Mouse (Mus musculus) thymus, postnatal 14 days (tissue): ENCODE data around the gene Plb1.
A peak's percentile ranks its signal among the peaks of the same experiment; 100 is the strongest.

Source experiments
- DNase-seq: peaks from one replicate; pipeline ENCODE4 v3.0.0; 2021

The Plb1 gene

DNA sequence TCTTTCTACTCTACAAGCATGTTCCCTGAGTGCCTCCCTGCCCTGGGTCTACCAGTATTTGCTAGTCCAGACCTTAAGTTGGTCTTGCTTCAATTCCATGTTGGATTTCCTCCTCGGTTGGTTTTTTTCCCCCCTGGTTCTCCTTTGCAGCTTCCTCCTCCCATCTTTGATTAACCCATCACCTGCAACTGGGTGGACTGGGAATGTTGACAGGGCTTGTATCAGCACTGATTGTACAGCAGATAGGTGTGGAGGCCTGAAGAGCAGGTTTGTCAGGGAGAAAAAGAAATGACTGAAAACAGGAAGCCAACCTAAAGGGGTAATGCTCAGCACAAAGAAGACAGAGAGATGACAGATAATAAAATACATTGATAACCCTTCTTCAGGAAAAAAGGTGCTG, 104.8 kb downstream of the Plb1 start:
- DNase-seq = no peak

DNA sequence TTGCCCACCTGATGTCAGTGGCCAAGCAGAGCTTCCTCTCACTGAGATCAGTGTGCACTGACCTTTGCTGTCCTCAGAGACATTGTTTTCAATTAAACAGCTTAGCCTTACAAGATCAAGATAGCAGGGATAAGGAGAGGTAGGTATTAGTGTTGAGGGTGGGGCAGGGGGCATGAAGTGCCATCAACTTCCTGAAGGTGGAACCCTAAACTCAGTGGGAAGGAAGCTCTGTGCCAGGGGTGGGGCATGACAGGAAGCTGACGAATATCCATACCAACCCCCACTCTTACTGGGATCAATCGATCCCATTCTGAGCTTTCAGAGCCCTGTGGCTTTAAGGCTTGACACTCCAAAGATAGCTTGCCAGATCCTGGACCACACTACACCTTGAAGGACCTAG, 105.8 kb downstream of the Plb1 start:
- peak; percentile 41 for DNase-seq

DNA sequence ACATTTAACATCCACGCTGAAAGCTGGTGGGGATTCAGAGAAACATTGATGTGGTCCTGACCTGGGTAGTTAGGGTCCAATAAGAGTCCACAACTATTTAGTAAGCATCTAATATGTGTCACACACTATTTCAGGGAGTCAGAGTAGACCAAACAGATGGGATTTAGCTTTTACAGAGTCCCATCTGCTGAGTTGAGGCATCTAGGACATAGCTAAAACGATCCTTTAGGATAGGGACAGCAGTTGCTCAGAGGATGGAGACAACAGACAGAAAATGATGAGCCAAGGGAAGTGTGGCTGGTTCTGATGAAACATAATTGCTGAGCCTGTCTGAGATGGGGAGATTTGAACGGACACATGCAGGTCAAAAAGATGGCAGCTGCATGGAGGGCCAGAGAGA, 106.3 kb downstream of the Plb1 start:
- no peak for DNase-seq

DNA sequence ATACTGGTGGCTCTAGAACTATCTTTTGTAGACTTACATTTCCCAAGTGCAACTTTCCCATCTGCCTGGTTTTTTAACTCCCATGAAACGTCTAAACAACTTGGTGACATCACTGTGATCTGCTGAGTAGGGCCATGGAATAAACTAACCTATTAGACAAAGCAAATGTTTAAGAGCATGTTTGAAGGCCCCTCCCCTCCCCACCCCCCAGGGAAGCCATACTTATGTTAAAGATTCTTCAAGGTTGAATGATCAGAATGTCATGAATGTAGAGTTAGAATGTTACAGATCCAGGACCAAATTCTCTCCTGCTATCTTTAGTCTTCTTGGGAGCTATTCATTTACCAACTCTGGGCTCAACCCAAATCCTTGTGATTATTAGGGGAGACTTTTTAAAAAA, 107.7 kb downstream of the Plb1 start:
- DNase-seq = no peak

DNA sequence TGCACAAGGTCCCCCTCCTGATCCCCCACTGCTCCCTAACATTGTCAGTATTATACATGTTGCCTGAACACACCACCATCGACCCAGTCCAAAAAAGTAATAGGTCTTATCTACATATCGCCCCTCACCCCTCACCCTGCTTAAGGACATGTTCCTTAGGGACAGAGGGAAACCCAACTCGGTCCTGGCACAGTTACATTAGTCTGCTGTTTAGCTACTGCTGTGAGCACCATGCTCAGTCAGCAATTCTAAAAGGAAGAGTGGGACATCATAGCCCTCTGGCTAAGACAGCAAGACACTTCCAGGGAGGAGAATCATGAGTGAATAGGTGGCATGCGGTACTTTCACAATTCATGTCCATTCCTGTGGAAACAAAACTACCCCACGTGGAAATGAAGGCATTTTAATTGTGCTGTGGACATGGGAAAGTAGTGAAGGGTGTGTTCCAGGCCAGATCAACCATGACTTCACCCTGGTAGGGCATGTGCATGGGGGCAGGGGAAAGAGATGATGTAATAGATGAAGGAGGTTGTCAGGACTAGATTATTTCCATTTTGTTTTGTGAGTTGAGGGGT, 110.3 kb downstream of the Plb1 start:
- no peak for DNase-seq

DNA sequence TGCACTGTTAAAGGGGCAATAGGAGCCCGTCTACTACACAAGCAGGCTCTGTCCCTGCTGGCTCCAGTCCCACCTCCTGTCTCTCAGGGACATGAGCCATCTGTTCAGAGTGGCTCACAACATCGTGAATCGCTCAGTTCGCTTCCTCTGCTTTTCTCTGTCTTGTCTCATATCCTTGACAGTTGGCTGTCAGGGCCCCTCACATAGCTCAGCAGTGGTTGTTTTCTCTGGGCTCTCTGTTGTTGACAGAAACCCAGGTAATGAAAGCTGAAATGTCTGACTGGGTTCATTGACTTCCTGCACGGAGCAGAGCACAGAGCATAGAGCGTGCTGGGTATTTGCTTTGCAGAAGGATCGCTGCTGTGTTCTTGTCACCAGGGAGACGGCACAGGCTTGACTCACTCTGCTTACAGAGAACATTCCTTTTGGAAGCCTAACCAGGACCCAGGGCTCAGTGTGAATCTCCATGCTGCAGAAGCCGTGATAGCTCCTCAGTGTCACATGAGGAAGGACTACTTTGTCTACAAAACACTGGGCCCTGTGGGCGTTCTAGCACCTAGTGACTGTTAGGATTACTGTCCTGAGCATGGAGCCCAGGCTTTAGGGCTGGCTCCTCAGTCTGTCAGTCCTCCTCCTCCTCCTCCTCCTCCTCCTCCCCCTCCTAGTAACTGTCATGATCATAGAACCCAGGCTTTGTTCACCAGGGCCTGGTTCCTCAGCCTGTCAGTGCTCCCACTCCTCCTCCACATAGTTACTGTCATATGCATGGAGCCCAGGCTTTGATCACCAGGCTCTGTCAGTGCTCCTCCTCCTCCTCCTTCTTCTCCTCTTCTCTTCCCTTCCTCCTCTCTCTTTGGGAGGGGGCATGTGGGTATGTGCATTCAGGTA, 113.8 kb downstream of the Plb1 start:
- no peak for DNase-seq

DNA sequence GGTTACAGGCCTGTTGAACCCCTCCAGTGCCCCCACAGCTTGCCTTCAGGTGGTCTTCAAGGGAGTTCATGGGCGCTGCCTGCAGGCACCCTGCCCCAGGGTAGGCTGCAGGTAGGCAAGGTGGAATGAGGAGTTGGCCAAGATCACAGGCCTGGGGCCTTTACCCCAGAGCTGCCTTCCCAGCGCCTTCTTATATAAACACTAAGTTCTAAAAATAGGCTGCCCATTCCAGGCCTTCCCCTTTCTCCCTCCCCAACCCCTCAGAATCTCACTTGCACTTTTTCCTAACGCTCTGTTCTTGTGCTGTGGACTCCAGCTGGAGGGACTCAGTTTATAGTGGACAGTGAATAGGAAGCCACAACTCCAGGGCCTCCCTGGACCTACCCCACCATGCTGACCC, 117.2 kb downstream of the Plb1 start:
- DNase-seq = no peak

DNA sequence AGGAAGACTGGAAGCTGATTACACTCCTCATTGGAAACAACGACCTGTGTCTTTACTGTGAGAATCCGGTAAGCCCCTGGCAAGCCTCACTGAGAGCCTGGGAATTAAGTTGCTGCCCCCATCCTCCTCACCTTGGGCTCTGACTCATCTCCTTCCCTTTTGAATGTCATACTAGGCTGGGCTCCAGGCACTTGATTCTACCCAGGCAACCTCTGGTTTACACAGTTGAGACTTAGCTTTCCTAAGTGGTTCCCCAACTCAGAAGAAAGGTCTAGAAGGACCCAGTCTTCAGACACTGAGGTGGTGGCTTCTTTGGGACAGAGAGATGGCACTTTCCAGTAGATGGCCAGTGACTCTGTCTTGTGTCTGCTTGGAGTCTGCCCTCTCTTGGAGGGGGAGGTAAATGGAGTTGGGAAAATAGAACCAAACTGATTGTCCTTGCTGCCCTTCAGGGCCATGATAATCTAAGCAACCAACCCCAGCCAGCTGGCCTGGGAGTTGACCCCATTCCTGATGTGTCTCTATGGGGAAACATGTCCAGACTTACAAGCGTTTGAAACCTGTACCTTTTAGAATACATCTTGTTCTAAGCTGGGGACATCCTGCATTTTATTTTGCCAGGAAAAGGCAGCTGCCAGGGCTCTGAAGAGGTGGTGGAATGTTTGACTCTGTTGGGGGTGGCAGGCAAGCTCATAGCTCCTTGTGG, 118.2 kb downstream of the Plb1 start:
- DNase-seq = no peak

DNA sequence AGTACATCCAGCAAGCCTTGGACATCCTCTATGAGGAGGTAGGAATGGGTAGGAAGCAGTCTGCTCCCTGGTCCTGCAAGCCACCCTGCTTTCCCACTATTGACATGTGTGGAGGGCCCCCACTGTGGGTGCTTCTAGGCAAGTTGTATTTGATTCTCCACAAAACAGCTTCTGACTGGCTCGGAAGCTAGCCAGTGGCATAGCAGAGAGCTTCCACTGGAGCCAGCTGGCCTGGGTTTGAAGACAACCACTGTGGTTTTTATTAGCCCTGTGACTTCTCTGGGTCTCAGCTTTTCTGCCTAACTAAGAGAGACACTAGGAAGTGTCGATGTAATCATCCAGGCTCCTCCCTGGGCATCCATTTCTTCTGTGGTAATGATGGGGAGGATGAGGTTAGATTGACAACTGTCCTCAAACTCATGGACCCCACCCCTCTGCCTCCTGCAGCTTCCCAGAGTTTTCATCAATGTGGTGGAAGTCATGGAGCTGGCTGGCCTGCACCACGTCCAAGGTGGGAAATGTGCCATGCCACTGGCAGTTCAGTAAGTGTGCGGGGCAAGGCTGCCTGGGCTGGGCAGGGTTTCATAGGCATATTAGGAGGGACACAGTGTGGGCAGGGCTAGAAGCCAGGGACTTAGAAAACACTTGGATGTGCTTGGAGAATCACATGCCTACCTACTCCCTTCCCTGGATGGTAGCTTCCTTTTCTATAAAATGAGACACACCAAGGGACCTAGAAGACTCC, 119.4 kb downstream of the Plb1 start:
- DNase-seq = no peak

DNA sequence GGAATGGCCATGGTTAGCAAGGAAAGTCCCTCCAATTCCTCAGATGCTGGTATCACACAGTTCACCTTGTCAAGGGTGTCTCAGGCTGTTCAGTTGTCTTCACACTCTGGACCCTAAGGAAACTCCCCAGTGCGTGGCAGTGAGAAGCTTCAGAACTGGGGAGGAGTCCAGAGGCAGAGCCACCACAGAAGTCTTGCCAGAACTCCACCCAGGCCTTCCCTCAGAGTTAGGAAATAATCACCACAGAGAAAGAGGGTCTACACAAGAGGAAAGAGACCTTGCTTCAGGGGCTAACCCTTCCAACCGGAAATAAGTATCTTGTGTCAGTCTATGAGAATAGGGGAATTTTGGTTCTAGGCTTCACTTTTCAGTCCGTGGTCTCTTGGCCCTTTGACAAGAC, 120.3 kb downstream of the Plb1 start:
- no peak for DNase-seq

DNA sequence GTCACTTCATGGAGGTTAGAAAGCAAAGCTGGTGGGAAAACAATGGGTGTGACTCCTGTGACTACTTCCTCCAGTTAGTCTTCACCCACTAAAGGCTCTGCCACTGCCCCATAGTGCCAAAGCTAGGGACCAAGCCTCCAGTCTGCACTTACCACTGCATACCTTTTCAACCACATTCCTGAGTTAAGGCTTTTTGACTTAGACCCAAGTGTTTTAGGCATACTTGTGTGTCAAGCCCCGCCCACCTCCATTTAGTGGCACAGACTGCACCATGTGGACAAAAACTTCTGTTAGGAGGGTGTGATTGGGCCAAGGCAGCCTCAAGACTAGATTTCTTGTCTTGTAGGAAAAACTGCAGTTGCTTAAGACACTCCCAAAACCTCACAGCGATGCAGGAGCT, 120.8 kb downstream of the Plb1 start:
- DNase-seq = no peak

DNA sequence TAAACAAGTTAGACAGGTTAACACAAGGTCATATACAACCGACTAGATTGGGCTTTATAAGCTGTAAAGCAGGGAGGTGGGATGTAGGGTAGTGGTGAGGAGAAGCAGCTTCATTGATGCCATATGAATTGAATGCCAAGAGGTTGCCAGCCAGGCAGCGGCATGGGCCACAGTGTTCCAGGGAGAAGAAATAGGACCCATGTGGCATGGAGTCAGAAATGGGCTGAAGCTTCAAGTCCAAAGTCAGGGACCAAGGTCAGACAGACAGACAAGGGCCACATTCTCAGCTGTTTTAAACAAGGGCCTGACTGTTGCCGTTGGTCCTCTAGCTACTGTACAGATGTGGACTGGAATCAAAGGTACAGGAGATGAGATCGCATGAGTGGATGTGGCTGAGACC, 128.0 kb downstream of the Plb1 start:
- no peak for DNase-seq

DNA sequence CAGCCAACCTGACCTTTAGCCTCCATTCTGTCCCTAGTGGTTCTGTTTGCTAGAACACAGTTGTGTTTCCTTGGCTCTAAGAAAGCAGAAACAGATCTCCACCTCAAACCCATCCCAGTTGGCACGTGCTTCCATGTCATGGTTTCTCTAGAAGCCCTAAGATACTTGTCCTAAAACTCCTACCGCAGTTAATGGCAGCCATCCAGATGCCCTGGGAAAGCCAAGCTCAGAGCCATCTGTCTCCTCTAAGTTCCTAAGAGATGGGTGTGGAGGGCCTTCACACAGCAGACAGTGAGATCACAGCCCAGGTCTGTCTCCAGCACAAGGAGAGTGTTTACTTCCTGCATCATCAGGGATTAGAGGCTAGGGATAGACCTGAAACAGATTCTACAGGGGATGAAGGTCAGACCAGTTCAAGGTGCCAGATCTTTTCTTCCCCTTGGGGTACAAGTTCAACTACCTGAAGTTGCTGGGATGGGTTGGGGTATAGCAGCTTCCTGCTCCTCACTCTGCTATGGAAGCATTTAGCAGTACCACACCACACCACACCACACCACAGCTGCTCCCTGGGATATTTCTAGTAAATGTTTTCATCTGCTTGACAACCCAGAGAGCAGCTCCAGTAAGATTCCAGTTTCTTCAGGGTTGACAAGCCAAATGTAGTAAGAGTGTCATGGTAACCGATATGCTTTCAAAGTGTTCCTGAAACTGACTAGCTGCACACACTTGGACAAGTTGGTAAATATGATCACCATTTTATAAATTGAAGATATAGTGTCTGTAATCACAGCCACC, 129.1 kb downstream of the Plb1 start:
- DNase-seq = no peak

DNA sequence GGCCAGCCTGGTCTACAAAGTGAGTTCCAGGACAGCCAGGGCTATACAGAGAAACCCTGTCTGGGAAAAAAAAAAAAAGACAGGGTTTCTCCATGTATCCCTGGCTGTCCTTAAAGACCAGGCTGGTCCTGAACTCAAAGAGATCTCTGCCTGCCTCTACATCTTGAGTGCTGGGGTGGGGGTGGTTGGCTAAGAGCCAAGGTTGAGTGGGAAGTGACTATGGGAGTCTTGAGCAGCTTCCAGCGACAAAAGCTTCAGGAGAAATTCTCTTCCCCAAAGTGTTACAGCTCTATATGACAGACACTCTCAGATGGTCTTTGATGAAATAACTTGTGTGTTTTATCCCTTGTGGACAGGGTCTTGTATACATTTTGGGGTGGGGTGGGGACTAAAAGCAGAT, 136.9 kb downstream of the Plb1 start:
- DNase-seq = no peak

DNA sequence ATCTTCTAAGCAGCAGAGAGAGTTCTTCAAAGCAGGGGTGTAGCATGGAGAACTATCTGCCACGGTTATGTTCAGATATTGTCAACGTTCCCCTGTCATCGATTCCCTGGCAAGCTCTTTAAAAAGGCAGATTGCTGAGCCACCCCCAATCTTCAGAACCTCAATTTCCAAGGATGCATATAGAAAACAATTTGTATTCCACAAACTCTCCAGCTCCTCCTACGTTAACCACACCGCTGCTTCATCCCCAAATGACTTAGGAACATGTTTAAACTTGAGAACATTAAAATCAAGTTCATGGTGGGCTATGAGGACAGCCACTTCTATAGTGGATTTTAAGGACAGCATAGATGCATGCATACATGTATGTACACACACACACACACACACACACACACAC, 138.7 kb downstream of the Plb1 start:
- no peak for DNase-seq

DNA sequence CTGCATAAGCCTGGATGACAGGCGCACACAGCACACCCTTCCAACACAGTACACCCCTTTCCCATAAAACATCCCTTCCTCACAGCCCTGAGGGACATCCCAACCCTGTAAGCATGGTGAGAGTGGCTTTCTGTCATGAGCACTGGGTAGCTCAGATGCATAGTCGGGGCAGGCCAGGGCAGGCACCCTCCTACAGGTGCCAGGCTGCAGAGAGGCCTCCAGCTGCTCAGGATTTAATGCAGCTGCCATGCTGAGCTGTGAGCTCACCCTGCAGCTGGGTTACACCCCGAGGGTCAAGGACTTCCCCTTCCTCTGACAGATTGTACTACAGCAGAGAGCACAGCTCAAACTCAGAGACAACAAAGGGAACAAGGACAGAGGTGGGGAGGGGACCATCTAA, 146.0 kb downstream of the Plb1 start:
- DNase-seq = peak; percentile 65

DNA sequence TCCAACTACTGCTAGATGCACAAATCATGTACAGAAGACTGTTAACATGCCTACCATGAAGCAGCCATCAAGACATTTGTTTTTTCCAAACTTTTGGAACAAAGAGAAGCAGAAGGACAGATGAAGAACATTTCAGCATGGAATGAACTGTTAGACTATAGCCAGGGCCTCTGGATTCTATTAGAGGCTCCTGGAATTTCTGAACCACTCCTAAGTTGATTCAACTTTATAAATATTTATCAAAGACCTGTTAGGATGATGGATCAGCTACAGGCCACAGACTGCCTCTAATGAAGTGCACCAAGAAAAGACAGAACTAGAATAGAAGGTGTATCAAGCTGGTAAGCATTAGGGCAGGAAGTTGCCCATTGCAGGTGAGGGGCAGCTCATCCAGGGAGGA, 156.1 kb downstream of the Plb1 start:
- no peak for DNase-seq

DNA sequence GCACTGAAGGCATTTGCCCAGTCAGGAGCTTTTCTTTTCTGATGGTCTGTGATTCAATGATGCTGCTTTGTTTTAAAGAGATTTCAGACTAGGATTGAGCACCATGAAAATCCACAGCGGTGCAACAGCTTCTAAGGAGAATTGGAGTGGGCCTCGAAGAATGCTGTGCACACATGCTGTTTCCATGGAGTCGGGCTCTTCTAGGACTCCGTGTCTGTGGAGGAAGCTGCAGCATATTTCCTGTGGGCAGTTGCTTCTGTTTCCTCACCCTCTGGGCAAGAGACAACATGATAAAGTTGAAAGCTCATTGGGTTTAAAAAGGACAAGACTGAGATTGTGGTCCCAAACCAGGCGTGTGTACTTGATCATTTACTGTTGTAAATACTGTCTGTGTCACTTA, 157.8 kb downstream of the Plb1 start:
- no peak for DNase-seq

DNA sequence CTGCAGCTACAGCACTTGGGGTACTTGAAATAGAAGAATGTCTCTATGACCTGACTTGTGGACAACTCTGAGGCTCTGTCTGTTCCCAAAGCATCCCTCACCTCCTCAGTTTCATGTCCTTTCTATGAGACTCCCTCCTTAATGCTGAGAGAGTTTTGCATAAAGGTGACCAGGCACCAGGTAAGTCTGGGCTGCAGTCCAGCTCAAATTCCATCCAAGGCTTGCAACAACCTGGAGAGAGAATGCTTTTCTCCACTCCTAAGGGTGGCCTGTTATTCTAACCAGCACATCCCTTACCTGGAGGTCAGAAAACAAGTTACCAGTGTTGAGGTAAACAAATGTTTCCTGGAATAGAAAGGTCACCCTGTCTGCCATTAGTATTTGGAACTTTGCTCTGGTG, 159.8 kb downstream of the Plb1 start:
- DNase-seq = no peak

DNA sequence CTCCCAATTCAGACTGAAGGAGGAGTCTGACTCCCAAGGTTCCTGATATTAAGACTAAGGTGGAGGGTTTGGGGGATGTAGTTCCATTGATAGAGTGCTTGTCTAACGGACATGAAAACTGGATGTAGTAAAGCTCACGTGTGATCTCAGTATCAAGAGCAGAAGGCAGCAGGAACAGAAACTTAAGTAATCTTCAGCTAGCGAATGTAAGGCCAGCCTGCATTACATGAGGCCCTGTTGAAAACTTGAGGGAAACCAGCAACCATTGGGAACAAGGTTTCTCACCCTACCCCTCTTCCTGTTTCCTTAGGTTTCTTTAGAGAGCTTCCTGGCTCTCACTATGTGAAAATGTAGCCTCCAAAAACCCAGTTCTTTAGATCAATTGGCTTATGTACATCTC, 162.1 kb downstream of the Plb1 start:
- no peak for DNase-seq

DNA sequence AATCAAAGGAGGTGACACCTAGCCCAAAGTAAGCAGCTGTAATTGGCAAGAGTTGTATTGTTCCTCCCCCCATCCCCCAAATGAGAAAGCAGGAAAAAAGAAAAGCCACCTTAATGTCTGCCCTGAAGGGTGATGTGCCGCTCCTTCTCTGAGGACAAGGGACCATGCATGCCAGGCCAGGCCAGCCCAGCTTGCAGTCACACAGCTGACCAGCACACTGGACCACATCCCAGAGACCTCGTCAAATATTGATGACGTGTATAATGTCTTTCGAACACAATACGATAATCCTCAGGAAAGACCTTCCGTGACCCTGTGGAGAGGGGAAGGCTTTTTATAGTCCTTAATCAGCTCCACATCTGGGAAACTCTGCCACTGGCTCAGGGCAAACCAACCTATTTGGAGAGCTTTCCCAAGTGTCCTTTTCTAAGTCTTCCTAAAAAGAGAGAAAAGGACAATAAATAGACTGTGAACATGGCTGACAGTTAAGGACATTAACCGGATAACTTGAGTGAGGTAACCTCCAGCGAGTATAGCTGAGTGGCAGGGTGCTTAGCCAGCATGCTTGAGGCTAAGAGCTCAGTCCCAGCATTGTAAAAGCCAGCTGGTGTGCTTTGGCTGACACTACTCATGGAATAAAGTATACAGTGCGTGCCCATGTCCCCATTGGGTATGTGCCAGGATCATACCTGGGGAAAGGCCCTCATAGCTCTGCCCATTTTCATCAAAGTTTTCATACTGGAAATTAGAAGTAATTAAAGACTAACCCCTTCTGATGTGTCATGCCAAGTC, 162.8 kb downstream of the Plb1 start:
- DNase-seq = no peak

DNA sequence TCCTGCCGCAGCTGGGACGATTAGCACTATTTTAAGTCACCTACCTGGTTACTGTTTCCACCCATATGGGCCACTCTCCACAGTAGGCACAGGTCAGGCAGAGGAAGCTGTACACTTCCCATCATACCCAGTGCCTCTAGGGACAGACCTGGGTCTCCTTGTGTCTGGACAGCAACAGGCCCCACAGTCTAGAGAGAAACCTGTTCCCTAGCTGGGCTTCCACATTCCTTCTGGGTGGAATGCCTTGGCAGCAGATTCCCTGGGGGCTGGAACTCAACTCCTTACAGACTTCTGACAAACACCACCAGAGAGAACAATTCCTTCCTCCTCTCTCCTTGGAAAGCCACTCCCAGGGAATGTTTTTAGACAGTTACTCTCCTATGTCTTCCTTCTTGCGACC, 165.2 kb downstream of the Plb1 start:
- no peak for DNase-seq
